Mouse (Mus musculus): ENCODE measurements around the gene Rbfox3.

The Rbfox3 gene

GRCm38 (mm10) chr11:118485338-118485737, 426.1 kb downstream of the Rbfox3 start:
- in situ Hi-C loops (cut with MboI, MseI), result loop anchor here (5.0 kb wide), 1 partner anchor 38 kb away; no protein-coding TSS in a partner anchor

GRCm38 (mm10) chr11:118484169-118484568, 427.2 kb downstream of the Rbfox3 start:
- in situ Hi-C loops (cut with MboI, MseI), result no loop called here

GRCm38 (mm10) chr11:118481751-118482150, 429.6 kb downstream of the Rbfox3 start:
- in situ Hi-C loops (cut with MboI, MseI), result no loop called here

DNA sequence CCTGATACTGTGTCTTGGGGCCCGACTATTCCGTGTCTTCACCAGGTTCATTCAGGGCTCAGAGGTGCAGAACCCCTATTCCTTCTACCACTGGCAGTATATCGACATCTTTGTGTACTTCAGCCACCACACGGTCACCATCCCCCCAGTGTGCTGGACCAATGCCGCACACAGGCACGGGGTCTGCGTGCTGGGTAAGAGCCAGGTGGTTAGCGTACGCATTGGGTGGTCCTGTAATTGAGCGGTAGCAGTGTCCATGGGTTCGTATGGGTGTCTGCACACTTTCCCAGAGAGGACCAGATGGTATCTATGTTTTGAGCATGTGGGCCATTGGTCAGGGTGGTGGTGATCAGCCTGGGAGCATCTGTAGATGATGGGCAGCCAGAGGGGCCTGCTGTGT, 430.2 kb downstream of the Rbfox3 start:
- in situ Hi-C loops (cut with MboI, MseI), result no loop called here

- in situ Hi-C loops (cut with MboI, MseI), result no loop called here
Observed at GRCm38 (mm10) chr11:118479776-118480175, 431.6 kb downstream of the Rbfox3 start.

- in situ Hi-C loops (cut with MboI, MseI), result no loop called here
Observed at GRCm38 (mm10) chr11:118476396-118477373, 434.7 kb downstream of the Rbfox3 start, which contains the start of gene Engase. Gene Engase, plus strand, starts transcription at chr11:118476829.

DNA sequence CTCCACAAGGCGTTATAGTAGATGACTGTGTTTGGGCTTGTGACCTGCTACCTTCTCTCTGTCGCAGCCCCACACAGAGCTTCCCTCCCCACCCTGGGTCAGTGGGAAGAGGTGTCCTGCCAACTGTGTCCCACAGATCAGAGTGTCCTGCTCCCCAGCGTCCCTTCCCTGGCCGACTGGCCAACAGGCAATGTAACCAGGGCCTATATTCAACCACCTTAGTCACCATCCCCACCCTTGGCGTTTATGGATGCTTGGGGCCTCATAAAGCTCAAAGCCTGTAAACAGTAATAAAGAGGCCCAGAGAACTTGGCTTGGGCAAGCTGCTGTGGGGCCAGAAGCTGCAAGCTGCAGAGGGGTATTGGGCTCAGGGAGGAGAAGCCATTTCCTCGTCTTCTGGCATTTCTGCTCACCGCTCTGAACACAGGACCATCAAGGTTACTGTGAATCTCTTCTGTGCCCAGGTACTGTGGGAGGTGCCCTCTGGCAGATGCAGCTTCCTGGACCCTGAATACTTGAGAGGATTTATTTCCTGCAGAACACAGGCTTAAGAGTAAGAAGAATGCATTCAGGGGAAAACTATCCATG, 435.8 kb downstream of the Rbfox3 start:
- in situ Hi-C loops (cut with MboI, MseI), result no loop called here

DNA sequence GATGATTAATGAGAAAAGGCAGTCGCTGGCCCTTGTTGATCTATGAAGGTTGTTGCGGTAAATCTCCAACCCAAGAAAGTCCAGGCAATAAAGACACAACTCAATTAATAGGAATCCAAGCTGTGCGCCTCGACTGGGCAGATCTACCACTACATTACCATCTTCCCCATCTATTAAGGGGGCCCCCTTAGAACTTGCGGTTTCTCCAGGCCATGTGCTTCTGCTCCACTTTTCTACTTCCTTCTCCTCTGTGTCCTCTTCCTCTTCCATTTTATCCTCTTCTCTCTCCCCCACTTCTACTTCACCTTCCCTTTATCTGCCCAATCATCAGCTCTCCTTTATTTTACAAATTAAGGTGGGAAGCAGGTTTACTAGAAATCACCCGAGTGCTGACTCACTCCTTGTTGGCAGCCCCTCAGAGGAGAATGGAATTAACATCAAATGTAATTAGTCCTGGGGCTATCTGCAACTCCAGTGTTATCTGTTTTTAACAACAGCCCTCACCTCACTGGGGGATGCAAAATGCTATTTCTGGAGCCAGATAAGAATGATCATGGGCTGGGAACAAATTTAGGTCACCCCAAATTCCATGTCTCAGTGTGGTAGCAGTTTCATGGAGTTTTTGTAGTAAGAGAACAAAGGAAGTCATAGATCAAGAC, 437.4 kb downstream of the Rbfox3 start:
- in situ Hi-C loops (cut with MboI, MseI), result no loop called here

GRCm38 (mm10) chr11:118473161-118473560, 438.2 kb downstream of the Rbfox3 start:
- in situ Hi-C loops (cut with MboI, MseI), result no loop called here

DNA sequence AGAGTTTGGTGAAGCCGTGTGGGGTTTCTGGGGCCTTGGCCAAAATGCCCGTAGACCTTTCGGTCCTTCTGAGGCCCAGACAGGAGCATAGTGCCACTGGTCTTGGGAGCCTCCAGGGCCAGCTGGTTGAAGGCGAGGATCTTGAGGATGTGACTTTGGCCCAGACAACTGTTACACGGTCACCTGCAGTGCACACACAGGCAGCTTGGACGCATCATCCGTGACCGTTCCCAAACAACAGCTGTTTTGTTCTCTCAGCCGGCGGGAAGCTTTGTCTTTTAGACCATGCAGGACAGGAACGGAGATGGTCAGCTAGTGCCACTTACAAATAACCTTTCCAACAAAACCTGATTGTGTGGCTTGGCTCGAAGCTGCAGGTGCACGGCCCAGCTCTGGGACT, 439.7 kb downstream of the Rbfox3 start:
- in situ Hi-C loops (cut with MboI, MseI), result no loop called here

GRCm38 (mm10) chr11:118470234-118470966, 441.0 kb downstream of the Rbfox3 start:
- in situ Hi-C loops (cut with MboI, MseI), result no loop called here

DNA sequence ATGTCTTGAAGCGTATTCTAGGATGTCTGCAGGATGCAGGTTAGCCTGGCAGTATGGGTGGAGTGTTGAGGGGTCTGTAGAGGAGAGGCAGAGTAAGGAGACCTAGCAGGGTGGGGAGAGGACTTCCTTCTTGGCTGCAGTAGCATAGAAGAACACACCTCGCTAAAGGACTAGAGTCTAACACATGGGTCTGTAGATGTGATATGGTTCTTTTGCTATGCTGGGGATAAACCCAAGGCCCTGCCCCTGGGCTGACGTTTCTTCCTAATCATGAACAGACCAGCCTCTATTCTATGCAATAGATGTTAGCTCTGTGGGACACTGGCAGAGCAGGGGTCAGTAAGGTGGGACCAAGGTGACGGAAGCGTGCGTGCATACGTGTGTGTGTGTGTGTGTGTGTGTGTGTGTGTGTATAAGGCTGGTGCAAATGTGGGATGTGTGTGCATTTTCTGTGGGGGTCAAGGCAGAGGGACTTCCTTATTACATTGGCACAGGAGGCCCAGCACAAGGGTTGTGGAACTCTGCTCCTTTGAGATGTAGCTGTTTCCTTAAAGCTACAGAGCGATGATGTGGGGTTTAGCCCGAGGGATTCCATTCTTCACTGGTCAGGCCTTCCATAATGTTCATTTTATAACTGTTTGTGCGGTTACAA, 441.8 kb downstream of the Rbfox3 start:
- in situ Hi-C loops (cut with MboI, MseI), result no loop called here

- in situ Hi-C loops (cut with MboI, MseI), result no loop called here
Observed at GRCm38 (mm10) chr11:118467441-118468035, 443.9 kb downstream of the Rbfox3 start.

DNA sequence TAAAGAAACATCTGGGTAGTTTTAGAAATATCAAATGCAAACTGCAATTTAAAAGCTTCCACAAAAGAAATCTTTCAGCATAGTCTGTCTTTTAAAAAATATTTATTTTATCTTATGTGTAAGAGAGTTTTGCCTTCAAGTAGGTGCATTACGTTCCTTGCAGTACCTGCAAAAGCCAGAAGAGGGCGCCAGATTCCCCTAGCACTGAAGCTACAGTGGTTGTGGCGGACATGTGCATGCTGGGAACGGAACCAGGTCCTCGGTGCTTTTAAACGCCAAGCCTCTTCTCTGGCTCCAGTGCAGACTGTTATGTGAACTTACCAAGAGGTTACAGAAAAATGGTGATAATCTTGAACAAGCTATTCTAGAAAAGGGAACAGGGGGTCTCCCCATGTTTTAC, 451.1 kb downstream of the Rbfox3 start:
- in situ Hi-C loops (cut with MboI, MseI), result no loop called here

- in situ Hi-C loops (cut with MboI, MseI), result no loop called here
Observed at GRCm38 (mm10) chr11:118459536-118459935, 451.9 kb downstream of the Rbfox3 start.

- in situ Hi-C loops (cut with MboI, MseI), result no loop called here
Observed at GRCm38 (mm10) chr11:118459051-118459450, 452.3 kb downstream of the Rbfox3 start.

DNA sequence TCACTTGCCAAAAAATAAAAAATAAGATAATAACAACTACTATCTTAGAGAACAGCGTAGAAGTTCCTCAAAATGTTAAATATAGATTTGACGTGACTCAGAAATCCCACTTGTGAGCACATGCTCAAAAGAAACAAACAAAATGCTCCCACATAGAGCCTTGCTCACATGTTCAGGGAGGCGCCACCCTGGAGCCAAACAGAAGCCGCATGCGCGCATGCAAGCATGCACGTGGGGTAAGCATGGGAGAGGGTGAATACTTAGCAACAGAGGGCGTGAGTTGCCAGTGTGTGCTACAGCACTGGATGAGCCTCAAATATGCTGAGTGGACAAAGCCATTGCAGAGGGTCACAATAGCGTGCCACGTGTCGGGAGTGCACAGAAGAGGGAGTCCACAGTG, 454.5 kb downstream of the Rbfox3 start:
- in situ Hi-C loops (cut with MboI, MseI), result no loop called here

GRCm38 (mm10) chr11:118455788-118456187, 455.6 kb downstream of the Rbfox3 start:
- in situ Hi-C loops (cut with MboI, MseI), result no loop called here

GRCm38 (mm10) chr11:118453886-118454671, 457.3 kb downstream of the Rbfox3 start:
- in situ Hi-C loops (cut with MboI, MseI), result no loop called here

DNA sequence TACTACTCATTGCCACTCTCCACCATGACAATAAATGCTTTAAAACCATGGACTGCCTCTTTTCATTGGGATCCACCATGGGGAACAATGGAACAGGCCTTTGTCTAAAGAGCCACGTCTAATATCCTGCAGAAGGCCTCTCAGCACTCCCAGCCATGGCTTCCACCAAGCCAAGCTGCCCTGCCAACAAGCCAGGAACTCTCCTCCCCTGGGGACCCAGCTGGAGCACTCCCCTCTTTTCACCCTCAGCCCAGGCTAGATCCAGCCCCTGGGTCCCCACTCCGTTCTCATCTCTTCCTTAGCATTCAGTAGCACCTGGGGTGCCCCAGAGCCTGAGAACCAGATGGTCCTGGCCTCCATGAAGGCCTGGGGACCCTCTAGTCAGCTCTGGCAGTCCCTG, 458.4 kb downstream of the Rbfox3 start:
- in situ Hi-C loops (cut with MboI, MseI), result no loop called here
